Mouse (Mus musculus): Measurements from ENCODE around the gene Me1. TPM values are rescaled to one million over a fixed set of nuclear protein-coding genes. Genes with fewer than 3 reads are reported as not detected.

Gene Me1
- total and polyA plus RNA-seq, 2 experiments from 2014 or later: 9.2 to 35.1 TPM

DNA sequence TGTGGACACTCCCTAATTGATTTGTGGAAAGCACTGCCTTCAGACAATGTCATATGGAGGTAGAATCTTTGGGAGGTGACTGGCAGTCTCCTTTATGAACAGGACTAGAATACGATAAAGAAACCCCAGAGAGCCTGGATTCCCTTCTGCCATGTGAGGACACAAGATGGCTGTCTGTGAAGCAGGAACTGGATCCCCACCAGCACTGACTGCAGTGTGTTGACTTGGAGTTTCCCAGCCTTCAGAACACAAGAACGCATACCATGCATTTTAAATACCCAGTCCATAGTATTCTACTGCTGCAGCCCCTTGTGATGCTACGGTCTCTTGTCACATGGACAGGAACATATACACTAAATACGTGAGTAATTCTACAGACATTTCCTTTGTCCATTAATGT is 13.5 kb downstream of the Me1 start:
- Histone ChIP-seq H3K9ac (replicated peaks; ENCODE audit: low read depth, low read length) (no peak overlapping the region), H3K36me3 (replicated peaks; ENCODE audit: control insufficient read depth, insufficient read depth, low read length) (no peaks in the 10 kb centered on the region), H3K4me2 (ENCODE audit: low read depth, low read length) (no peak overlapping the region), H3K27me3 (ENCODE audit: control insufficient read depth, insufficient read depth, low read length) (no peaks in the 10 kb centered on the region), H3K4me1 (ENCODE audit: control insufficient read depth, insufficient read depth) (no peaks in the 10 kb centered on the region), H3K4me3 (ENCODE audit: low read depth, low read length) (no peak overlapping the region), H3K9me3 (replicated peaks; ENCODE audit: control insufficient read depth, low read length) (no peaks in the 10 kb centered on the region), H3K27ac (ENCODE audit: low read depth) (no peak overlapping the region)
- WGBS: 81% methylated on average over 4 of the region's 4 CpGs
- TF ChIP-seq EP300 (IDR thresholded peaks at IDR 0.05; ENCODE audit: low read depth) (no peak), CTCF (IDR thresholded peaks at IDR 0.05; ENCODE audit: low read depth) (no peak)
- no peak for DNase-seq (ENCODE audit: low spot score)
- ATAC-seq (ENCODE audit: insufficient read depth, low read depth): no peak

GRCm38 (mm10) chr9:86680431-86680830 is 15.3 kb downstream of the Me1 start:
- Histone ChIP-seq H3K4me3 (ENCODE audit: low read depth, low read length) (no peak overlapping the region), H3K4me1 (ENCODE audit: control insufficient read depth, insufficient read depth) (peaks cover 7% of the 10 kb centered on the region; the same call in 1 of the 2 replicates), H3K27ac (ENCODE audit: low read depth) (no peak overlapping the region), H3K9me3 (replicated peaks; ENCODE audit: control insufficient read depth, low read length) (no peaks in the 10 kb centered on the region), H3K36me3 (replicated peaks; ENCODE audit: control insufficient read depth, insufficient read depth, low read length) (no peaks in the 10 kb centered on the region), H3K9ac (replicated peaks; ENCODE audit: low read depth, low read length) (no peak overlapping the region), H3K27me3 (ENCODE audit: control insufficient read depth, insufficient read depth, low read length) (no peaks in the 10 kb centered on the region), H3K4me2 (ENCODE audit: low read depth, low read length) (no peak overlapping the region)
- WGBS: 80% methylated on average over 6 of the region's 6 CpGs
- TF ChIP-seq CTCF (IDR thresholded peaks at IDR 0.05; ENCODE audit: low read depth) (no peak), EP300 (IDR thresholded peaks at IDR 0.05; ENCODE audit: low read depth) (no peak)
- ATAC-seq (ENCODE audit: insufficient read depth, low read depth) (no peak), DNase-seq (ENCODE audit: low spot score) (no peak)

DNA sequence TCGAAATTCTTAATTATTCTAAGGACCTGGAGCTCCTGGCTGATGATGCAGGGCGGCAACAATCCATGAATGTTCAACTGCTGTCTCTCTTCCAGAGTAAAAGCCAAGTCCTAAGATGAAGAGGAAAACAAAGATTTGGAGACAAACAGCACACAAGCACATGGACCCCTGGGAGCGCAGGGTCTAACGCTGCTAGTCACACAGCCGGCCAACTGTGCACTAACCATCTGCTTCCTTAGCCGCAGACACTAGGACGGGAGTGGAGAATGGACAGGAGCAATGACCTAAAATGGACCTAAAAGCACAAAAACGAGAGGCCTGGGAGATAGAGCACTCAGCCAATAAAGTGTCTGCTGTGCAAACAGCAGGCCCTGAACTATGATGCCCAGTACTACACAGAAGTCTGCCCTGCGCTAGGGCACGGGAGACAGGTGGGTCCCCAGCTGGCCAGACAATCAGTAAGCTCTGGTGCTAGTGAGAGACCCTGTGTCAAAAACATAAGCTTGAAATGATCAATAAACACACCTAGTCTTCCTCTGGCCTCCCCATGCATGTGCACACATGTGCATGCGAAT is 15.8 kb downstream of the Me1 start:
- Histone ChIP-seq H3K36me3 (replicated peaks; ENCODE audit: control insufficient read depth, insufficient read depth, low read length) (no peaks in the 10 kb centered on the region), H3K9ac (replicated peaks; ENCODE audit: low read depth, low read length) (no peak overlapping the region), H3K27me3 (ENCODE audit: control insufficient read depth, insufficient read depth, low read length) (no peaks in the 10 kb centered on the region), H3K9me3 (replicated peaks; ENCODE audit: control insufficient read depth, low read length) (no peaks in the 10 kb centered on the region), H3K4me2 (ENCODE audit: low read depth, low read length) (no peak overlapping the region), H3K27ac (ENCODE audit: low read depth) (no peak overlapping the region), H3K4me3 (ENCODE audit: low read depth, low read length) (no peak overlapping the region), H3K4me1 (ENCODE audit: control insufficient read depth, insufficient read depth) (peaks cover 8% of the 10 kb centered on the region; the same call in 1 of the 2 replicates)
- TF ChIP-seq EP300 (IDR thresholded peaks at IDR 0.05; ENCODE audit: low read depth): no peak
- no peak for DNase-seq (ENCODE audit: low spot score)
- ATAC-seq (ENCODE audit: insufficient read depth, low read depth): no peak
- WGBS: 87% methylated on average over 11 of the region's 11 CpGs

DNA sequence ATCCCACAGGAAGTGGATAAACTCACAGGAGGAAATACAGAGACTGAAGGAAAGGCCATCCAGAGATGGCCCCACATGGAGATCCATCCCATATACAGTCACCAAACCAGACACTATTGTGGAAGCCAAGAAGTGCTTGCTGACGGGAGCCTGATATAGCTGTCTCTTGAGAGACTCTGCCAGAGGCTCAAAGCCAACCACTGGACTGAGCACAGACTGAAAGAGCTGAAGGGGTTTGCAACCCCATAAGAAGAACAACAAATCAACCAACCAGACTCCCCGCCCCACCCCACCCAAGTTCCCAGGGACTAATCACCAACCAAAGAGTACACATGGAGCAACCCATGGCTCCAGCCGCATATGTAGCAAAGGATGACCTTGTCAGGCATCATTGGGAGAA is 19.5 kb downstream of the Me1 start:
- no peak for ATAC-seq (ENCODE audit: insufficient read depth, low read depth)

DNA sequence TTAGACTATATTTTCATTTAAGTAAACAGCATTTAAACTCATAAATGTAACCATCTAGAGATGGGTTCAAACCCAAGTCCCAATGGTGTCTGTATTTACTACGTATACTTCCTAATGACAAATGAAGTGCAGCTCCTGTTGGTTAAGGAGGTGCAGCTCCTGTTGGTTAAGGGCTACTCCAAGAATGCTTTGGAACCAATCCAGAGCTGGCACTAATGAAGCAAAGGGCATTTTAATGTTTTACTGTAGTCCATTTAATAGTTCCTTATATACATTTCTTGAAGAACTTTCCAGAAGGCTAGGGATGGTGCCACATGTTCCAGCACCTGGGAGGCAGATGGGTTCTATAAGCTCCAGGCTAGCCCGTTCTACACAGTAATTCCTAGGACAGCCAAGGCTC is 20.3 kb downstream of the Me1 start:
- no peak for ATAC-seq (ENCODE audit: insufficient read depth, low read depth)
- no peak overlapping the region for H3K9ac ChIP-seq (replicated peaks; ENCODE audit: low read depth, low read length)
- H3K36me3 ChIP-seq (replicated peaks; ENCODE audit: control insufficient read depth, insufficient read depth, low read length): no peaks in the 10 kb centered on the region

More for the DNA sequence above, 19.5 kb downstream of the Me1 start:
- WGBS: 72% methylated on average over 3 of the region's 3 CpGs
- no peak overlapping the region for H3K9ac ChIP-seq (replicated peaks; ENCODE audit: low read depth, low read length)
- no peak overlapping the region for H3K4me3 ChIP-seq (ENCODE audit: low read depth, low read length)
- H3K9me3 ChIP-seq (replicated peaks; ENCODE audit: control insufficient read depth, low read length): no peaks in the 10 kb centered on the region
- peaks cover 8% of the 10 kb centered on the region; the same call in 1 of the 2 replicates for H3K4me1 ChIP-seq (ENCODE audit: control insufficient read depth, insufficient read depth)
- TF ChIP-seq CTCF (IDR thresholded peaks at IDR 0.05; ENCODE audit: low read depth): no peak
- no peak for TF ChIP-seq EP300 (IDR thresholded peaks at IDR 0.05; ENCODE audit: low read depth)
- DNase-seq (ENCODE audit: low spot score): no peak
- no peak overlapping the region for H3K4me2 ChIP-seq (ENCODE audit: low read depth, low read length)
- no peaks in the 10 kb centered on the region for H3K27me3 ChIP-seq (ENCODE audit: control insufficient read depth, insufficient read depth, low read length)
- H3K36me3 ChIP-seq (replicated peaks; ENCODE audit: control insufficient read depth, insufficient read depth, low read length): no peaks in the 10 kb centered on the region
- no peak overlapping the region for H3K27ac ChIP-seq (ENCODE audit: low read depth)

GRCm38 (mm10) chr9:86672907-86673472 is 22.8 kb downstream of the Me1 start:
- no peak overlapping the region for H3K4me2 ChIP-seq (ENCODE audit: low read depth, low read length)
- no peak overlapping the region for H3K4me3 ChIP-seq (ENCODE audit: low read depth, low read length)
- H3K9ac ChIP-seq (replicated peaks; ENCODE audit: low read depth, low read length): no peak overlapping the region
- ATAC-seq (ENCODE audit: insufficient read depth, low read depth) (no peak), DNase-seq (ENCODE audit: low spot score) (no peak)
- no peaks in the 10 kb centered on the region for H3K36me3 ChIP-seq (replicated peaks; ENCODE audit: control insufficient read depth, insufficient read depth, low read length)
- H3K9me3 ChIP-seq (replicated peaks; ENCODE audit: control insufficient read depth, low read length): no peaks in the 10 kb centered on the region
- TF ChIP-seq CTCF (IDR thresholded peaks at IDR 0.05; ENCODE audit: low read depth) (no peak), EP300 (IDR thresholded peaks at IDR 0.05; ENCODE audit: low read depth) (no peak)
- H3K27me3 ChIP-seq (ENCODE audit: control insufficient read depth, insufficient read depth, low read length): no peaks in the 10 kb centered on the region
- 50% methylated on average over 5 of the region's 5 CpGs for WGBS
- H3K27ac ChIP-seq (ENCODE audit: low read depth): no peak overlapping the region
- H3K4me1 ChIP-seq (ENCODE audit: control insufficient read depth, insufficient read depth): peaks cover 8% of the 10 kb centered on the region; the same call in 1 of the 2 replicates

More for the DNA sequence above, 20.3 kb downstream of the Me1 start:
- no peak overlapping the region for H3K4me2 ChIP-seq (ENCODE audit: low read depth, low read length)
- H3K27me3 ChIP-seq (ENCODE audit: control insufficient read depth, insufficient read depth, low read length): no peaks in the 10 kb centered on the region
- H3K27ac ChIP-seq (ENCODE audit: low read depth): no peak overlapping the region
- H3K9me3 ChIP-seq (replicated peaks; ENCODE audit: control insufficient read depth, low read length): no peaks in the 10 kb centered on the region
- TF ChIP-seq CTCF (IDR thresholded peaks at IDR 0.05; ENCODE audit: low read depth): no peak
- TF ChIP-seq EP300 (IDR thresholded peaks at IDR 0.05; ENCODE audit: low read depth): no peak
- 77% methylated on average over 2 of the region's 2 CpGs for WGBS
- no peak overlapping the region for H3K4me3 ChIP-seq (ENCODE audit: low read depth, low read length)
- peaks cover 8% of the 10 kb centered on the region; the same call in 1 of the 2 replicates for H3K4me1 ChIP-seq (ENCODE audit: control insufficient read depth, insufficient read depth)
- DNase-seq (ENCODE audit: low spot score): no peak
